Mouse (Mus musculus) T-helper 17 cell (primary cell): ENCODE data around the gene Megf8.

Experiments used
- in situ Hi-C, 2 experiments: fragments of 300-600 bp; cut with MboI, MseI; formaldehyde crosslinking; loops; 1 replicate in 1 of 2; 2 replicates in 1 of 2; pipeline ENCODE4 v1.15.1; 2025; ENCODE audit warnings: high pct_unique_total_duplicates in 2 of 2

The Megf8 gene

DNA sequence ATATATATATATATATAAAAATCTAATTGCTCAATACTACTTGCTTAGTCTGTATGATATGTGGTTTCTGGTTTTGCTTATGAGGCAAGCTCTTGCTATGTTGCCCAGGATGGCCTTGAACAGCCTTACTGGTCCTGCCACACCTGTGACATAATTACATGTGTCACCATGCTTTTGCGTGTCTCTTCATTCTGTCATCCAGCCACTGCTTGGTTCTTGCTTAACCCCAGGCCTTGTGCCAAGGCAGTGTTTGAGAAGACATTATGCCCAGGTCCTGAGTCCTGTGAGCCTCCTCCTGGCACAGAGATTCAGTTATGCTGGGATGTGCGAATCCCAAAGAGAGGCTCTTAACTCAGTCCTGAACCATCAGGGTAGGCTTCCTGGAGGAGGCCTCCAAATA, 6.3 kb downstream of the Megf8 start:
- in situ Hi-C loops = no loop called here

DNA sequence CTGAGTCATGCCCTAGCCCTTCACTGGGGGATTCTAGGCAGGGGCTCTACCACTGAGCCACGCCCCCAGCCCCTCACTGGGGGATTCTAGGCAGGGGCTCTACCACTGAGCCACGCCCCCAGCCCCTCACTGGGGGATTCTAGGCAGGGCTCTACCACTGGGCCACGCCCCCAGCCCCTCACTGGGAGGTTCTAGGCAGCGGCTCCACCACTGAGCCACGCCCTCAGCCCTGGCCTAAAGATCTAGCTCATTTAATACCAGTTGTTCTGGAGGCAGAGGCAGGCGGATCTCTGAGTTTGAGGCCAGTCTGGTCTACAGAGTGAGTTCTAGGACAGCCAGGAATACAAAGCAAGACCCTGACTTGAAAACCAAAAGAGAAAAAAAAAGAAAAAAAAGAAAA, 8.5 kb downstream of the Megf8 start:
- in situ Hi-C loops = loop anchor here in 1 of 2 experiments (25.0 kb wide), 1 partner anchor 613 kb away; the partner anchor contains the start of gene BC049730

DNA sequence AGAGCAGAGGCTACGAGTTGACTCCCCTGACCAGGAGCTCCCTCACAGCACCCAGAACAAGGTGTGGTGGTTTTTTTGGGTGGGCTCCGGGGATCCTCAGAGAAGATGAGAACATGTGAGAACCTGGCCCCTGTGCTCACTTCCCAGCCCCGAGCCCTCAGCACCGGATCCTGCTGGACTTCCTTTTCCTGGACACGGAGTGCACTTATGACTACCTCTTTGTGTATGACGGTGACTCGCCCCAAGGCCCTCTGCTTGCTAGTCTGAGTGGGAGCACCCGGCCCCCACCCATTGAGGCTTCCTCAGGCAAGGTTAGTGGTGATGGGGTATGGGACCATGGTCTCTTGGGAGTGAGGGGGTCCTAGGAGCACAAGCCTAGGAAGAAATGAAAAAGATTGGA, 9.3 kb downstream of the Megf8 start:
- in situ Hi-C loops = loop anchor here in 1 of 2 experiments (25.0 kb wide), 1 partner anchor 614 kb away; the partner anchor contains the start of gene BC049730

DNA sequence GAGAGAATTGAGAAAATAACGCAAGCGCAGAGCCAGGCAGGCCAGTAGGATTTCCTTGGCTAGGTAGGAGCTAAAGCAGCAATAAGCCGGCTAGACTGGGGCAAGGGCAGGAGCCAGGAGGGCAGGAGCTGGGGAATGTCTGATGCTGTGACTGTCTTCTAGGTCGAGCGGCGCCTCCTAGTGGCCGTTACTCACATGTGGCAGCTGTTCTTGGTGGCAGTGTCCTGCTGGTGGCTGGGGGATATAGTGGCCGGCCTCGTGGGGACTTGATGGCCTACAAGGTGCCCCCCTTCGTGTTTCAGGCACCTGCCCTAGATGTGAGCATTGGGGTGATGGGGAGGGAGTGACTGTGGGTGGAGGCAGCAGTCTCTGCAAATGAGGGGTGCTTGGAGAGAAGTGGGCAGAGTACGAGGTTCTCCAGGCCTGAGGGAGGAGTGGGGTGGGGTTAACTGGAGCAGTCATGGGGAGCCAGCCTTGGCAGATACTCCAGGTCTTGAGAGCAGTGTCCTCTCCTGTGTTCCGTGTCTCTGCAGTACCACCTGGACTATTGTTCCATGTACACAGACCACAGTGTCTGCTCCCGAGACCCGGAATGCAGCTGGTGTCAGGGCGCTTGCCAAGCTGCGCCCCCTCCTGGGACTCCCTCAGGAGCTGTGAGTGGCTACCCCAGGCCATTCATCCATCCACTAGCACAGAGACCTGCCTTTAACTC, 16.8 kb downstream of the Megf8 start:
- in situ Hi-C loops = loop anchor here in 1 of 2 experiments (25.0 kb wide), 1 partner anchor 621 kb away; the partner anchor contains the start of gene BC049730

DNA sequence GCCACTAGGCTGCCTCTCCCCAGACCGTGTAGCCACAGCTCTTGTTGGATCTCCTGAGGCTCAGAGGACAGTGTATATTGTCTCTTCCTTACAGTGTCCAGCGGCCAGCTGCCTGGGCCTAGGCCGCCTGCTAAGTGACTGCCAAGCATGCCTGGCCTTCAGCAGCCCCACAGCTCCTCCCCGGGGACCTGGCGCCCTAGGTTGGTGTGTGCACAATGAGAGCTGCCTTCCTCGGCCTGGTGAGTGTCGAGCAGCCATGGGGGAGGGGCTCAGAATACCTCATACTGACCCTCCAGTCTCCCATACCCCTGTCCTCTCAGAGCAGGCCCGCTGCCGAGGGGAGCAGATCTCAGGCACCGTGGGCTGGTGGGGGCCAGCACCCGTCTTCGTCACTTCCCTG, 17.5 kb downstream of the Megf8 start:
- in situ Hi-C loops = loop anchor here in 1 of 2 experiments (25.0 kb wide), 1 partner anchor 622 kb away; the partner anchor contains the start of gene BC049730

DNA sequence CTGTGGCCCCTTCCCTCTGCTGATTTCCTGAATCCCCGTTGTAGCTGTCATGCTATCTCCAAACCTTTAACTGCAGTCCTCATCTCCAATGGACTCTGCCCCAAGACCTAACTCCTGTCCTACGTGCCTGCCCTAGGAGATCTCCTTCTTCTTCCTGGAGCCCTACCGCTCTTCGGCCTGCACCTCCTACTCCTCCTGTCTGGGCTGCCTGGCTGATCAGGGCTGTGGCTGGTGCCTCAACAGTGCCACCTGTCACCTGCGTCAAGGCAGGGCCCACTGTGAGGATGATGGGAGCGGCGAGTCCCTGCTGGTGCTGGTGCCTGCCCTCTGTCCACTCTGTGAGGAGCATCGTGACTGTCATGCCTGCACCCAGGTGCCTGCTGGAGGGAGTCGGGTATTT, 22.4 kb downstream of the Megf8 start:
- in situ Hi-C loops = loop anchor here in 1 of 2 experiments (25.0 kb wide), 1 partner anchor 627 kb away; the partner anchor contains the start of gene BC049730

DNA sequence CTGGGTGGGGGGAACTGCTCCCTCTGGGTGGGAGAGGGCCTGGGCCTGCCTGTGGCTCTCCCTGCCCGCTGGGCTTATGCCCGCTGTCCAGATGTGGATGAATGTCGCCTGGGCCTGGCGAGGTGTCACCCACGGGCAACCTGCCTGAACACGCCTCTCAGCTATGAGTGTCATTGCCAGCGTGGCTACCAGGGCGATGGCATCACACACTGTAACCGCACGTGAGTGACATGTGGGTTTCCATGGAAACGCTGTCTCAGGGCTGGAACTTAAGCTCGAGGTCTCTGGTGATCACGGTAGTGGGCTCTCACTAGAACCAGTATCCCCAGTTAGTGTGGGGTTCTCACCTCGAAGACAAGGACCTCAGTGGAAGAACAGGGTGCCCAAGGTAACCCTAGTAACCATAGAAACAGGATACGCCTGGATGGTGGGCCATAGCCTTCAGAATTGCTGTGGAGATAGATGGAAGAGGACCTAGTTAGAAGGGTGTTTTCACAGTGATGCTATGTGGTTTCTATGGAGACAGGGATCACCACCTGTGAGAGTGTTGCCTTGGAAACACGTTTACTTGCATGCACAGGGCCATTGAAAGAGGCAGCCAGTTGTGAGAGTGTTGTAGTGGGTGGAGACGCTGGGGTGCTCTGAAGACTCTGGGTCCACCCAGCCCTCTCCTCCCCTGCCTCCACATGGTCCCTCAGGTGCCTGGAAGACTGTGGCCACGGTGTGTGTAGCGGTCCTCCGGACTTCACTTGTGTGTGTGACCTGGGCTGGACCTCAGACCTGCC, 24.2 kb downstream of the Megf8 start:
- in situ Hi-C loops = loop anchor here (10.0 to 25.0 kb wide), 2 partner anchors 576 to 629 kb away; partner anchors contain the start of genes BC049730 (in 1 of the 2) and Cd177 (in 1 of the 2)

DNA sequence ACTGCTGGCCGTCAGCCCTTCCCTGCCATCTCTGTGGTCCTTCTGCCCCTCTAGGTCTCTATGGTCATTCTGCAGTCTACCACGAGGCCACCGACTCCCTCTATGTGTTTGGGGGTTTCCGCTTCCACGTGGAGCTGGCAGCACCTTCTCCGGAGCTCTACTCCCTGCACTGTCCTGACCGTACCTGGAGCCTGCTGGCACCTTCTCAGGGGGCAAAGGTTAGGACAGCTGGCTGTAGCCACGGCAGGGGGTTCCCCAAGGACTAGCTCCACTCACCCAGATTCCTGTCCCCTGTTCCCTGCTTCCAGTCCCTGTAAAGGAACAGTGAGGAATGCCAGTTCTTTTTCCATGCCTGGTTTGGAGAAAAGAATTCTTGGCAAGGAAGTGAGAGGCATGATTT, 31.9 kb downstream of the Megf8 start:
- in situ Hi-C loops = loop anchor here (10.0 to 25.0 kb wide), 2 partner anchors 584 to 637 kb away; partner anchors contain the start of genes BC049730 (in 1 of the 2) and Cd177 (in 1 of the 2)

DNA sequence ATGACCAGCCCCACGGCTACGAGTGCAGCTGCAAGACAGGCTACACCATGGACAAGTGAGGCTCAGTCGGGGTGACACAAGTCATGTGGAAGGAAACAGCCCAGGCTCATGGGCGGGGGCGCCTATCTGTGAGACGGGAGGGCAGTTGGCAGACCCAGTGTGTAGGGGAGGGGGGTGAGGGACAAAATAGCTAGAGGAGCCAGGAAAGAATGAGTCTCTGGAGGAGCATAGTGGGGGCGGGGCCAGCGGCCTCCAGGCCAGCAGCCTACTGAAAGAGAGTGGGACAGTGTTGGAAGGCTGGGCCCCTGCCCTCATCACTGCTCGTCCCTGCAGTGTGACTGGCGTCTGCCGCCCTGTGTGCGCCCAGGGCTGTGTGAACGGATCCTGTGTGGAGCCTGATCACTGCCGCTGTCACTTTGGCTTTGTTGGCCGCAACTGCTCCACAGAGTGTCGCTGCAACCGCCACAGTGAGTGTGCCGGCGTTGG, 41.8 kb downstream of the Megf8 start:
- in situ Hi-C loops = no loop called here

DNA sequence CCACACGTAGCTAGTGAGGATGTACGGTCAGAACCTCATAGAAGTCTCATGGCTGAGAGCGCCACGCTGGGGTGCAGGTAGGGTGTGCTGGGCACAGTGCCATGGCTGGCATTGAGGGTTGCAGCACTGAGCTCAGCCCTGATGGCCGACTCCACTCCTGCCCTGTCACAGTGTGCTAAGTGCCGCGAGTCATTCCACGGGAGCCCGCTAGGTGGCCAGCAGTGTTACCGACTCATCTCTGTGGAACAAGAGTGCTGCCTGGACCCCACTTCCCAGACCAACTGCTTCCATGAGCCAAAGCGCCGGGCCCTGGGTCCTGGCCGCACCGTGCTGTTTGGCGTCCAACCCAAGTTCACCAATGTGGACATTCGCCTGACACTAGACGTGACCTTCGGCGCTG, 46.2 kb downstream of the Megf8 start:
- in situ Hi-C loops = no loop called here

DNA sequence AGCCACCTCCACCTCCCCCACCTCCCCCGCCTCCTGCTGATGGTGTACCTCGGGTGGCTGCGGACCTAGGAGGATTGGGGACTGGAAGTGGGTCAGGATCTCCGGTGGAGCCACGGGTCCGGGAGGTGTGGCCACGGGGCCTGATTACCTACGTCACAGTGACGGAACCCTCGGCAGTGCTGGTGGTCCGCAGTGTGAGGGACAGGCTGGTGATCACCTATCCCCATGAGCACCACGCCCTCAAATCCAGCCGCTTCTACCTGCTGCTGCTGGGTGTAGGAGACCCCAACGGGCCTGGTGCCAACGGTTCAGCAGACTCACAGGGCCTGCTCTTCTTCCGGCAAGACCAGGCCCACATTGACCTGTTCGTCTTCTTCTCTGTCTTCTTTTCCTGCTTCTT, 46.7 kb downstream of the Megf8 start:
- in situ Hi-C loops = no loop called here

DNA sequence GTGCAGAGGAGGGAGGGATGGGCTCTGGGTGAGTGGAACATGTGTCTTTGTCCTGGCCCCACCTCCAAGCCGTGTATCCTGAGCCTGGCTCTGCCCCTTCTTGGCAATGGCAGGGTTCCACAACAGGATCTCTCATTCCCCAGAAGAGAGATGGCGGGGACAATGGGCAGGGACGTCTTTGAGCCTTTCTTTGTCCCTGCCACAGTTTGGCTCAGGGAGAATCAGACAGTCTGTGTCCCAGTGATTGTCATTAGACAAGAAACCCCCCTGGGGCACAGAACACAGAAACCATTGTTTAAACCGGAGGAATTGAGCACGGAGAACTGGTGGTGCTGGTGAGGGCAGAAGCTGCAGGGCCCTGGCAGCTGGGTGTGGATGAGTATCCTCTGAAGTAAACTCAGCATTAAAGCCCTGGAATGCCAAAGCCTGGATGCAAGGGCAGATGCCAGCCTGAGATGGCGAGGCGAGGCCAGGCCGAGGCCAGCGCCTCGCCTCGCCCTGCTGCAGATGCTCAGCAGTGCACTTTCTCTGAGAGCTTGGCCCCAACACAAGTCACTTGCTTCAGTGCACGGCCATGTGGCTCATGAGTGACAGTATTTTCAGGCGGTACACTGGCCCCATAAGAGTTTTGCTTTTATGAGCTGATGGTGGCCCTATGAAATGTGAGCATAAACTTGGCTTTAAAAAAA, 49.1 kb downstream of the Megf8 start:
- in situ Hi-C loops = no loop called here

DNA sequence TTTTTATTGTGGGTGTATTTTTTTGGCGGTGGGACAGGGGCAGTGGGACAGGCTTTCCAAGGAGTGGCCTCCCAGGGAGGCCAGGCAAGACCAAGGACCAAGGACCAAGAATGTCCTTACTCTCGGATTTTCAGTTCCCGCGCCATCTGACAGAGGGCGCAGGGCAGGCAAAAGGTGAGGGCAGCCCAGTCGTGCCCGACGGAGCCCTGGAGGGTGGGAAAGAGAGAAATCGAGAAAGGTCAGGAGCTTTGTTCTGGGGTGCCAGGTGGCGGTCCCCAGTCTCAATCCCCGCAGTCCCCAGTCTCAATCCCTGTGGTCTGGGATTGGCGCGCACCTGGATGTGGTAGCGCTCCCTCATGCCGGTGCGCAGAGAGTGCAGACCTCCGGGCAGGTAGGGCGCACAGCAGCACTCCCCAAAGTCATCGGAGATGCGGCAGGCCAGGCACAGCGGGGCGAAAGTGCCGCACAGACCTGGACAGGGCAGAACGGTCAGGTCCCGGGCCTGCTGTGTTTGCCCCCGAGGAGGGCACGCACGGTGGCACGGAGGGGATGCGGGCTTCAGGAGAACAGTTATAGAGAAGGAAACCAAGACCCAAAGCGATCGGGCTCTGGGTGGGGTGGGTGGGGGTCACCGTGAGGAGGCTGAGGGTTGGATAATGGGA, 50.8 kb downstream of the Megf8 start:
- in situ Hi-C loops = no loop called here

DNA sequence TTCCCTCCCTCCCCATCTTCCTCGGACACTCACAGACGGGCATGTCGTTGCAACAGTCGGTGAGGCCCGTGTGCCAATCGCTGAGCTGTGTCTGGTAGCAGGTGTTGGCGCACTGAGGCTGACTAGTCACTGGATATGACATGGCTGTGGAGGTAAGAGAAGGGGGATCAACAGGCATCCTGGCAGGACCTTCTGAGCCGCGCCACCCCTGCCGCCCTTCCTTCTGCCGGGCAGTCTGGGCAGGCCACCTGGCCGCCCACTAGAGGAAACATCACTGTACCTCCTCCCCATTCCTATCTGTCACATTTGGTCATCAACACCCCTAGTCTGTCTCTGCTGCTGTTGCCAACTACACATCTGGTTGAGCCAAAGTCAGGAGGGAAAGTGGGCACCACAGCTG, 51.4 kb downstream of the Megf8 start:
- in situ Hi-C loops = no loop called here

DNA sequence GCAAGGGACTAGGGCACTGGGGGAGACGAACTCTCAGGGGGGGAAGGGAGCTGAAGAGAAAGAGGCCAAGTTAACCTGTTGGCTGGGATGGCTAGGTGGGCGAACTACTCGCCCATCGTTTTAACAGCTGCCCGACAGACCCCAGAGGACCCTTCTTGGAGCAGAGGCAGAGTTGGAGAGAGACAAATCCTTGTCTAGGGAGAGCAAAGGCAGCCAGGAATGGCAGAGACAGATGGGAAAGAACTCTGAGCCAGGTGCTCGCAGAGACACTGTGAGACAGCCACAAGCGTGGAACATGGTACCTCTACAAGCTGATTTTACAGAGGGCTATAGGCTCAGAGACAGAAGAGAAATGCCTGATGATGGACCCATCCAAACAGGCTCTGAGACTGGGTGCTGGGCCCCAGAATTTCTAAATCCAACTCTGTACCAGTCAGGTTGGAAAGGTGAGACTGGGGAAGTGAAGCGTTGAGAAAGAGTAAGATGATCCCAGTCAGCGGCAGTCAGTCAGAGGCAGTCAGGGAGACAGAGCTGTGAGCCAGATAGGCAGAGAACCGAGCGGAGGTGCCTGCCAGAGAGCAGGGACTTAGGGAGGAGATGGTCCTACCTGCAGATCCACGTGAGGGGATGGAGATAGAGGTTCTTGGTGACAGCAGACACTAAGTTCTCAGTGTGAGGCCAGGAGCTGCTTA, 52.2 kb downstream of the Megf8 start, which contains the start of gene Cnfn:
TSS of gene Cnfn (minus strand) at position 667 of the 692 bp plus-strand sequence.
- in situ Hi-C loops = no loop called here

DNA sequence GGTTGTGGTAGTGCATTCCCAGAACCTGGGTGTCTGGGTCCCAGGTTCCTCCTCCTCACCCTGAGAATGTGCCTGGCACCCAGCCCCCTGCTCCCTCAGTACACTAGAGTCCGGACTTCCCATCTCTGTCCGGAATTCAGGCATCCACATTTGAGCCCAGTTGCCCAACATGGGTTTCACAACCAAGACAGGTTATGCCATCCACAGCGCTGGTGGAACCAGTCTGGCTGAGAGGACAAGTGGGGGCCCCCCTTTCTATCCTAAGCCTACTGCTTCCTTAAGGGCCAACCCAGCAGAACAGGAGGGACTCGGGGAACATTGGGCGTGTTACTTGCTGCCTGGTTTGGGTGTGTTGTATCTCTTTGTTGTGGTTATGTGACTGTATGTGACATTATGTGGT, 55.5 kb downstream of the Megf8 start:
- in situ Hi-C loops = no loop called here

DNA sequence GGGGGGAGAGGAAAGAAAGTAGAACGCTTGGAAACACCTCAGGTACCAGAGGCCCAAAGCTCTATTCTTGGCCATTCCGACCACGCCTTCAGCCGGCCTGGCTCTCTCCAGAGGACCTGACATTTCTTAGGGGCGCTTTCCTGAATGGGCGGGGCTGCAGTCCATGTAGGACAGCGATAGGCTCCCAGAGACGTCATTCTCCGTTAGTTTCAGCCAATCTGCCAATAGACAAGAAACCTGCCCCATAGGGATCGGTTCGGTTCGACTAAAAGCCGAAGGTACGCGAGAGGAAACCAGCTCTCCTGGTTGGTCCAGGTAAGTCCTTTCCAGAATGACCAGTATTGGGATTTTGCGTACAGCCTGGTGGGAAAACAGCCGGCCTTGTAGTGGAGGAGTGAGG, 59.6 kb downstream of the Megf8 start:
- in situ Hi-C loops = loop anchor here in 1 of 2 experiments (25.0 kb wide), 2 partner anchors 1289 to 1811 kb away; partner anchors contain the start of genes BC024978, Gm21983, Mia and Rab4b

DNA sequence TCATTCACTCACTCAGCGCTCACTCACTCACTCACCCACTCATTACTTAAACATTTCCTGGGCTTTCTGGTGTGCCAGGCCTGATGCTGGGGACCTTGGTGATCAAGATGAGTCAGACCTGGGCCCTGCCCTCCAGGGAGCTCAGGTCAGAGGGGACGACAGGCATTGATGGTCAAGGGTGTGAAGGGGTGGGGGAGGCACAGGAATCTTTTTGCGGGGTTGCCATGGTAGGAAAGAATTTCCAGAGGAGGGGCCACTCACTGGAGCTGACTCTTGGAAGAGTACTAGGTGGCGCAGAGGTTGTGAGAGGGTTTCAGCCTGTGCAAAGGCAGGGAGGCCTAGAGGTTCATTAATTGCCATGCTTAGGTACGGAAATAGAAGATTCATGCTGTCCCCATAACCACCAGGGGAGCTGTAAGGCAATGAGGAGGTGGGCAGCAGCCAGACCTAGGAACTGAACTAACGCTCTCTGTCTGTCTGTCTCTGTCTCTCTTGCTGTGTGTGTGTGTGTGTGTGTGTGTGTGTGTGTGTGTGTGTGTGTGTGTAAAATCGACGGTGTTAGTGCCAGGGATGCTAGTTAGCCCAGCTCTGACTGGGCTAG, 60.2 kb downstream of the Megf8 start:
- in situ Hi-C loops = loop anchor here in 1 of 2 experiments (25.0 kb wide), 2 partner anchors 1290 to 1810 kb away; partner anchors contain the start of genes BC024978, Gm21983, Mia and Rab4b
